Mouse (Mus musculus): ENCODE measurements at regions not wholly inside any gene's neighbourhood (a gene's known extent, or its start where the extent isn't known, plus 50 kb on each side); places are given as distances from the start of the nearest gene placed in this dataset.
A peak's percentile ranks its signal among the peaks of the same experiment; 100 is the strongest.

GRCm38 (mm10) chr14:86233305-86233704, 907.7 kb downstream of the Diaph3 start:
- TF ChIP-seq USF1 (IDR thresholded peaks at IDR 0.05; ENCODE audit: low read depth, low read length) (no peak), BHLHE40 (IDR thresholded peaks at IDR 0.05; ENCODE audit: borderline replicate concordance, low read depth, low read length) (no peak), KAT2A (conservative IDR thresholded peaks at IDR 0.05; ENCODE audit: low read depth, low read length) (no peak), MAZ (IDR thresholded peaks at IDR 0.05; ENCODE audit: low read depth, low read length) (no peak), NRF1 (IDR thresholded peaks at IDR 0.05; ENCODE audit: insufficient read depth, low read depth, low read length, poor library complexity, severe bottlenecking) (no peak), TBP (IDR thresholded peaks at IDR 0.05; ENCODE audit: low read depth, low read length) (no peak), TAL1 (IDR thresholded peaks at IDR 0.05; ENCODE audit: low read length) (no peak), ETS1 (IDR thresholded peaks at IDR 0.05; ENCODE audit: low read depth, low read length) (no peak), E2F4 (IDR thresholded peaks at IDR 0.05; ENCODE audit: borderline replicate concordance, low read depth, low read length) (no peak), EP300 (IDR thresholded peaks at IDR 0.05; ENCODE audit: low read depth in 1 of 2, low read length in 2 of 2) (no peak), USF2 (IDR thresholded peaks at IDR 0.05; ENCODE audit: borderline replicate concordance in 1 of 2, insufficient read depth in 1 of 2, low read depth in 1 of 2, low read length in 2 of 2) (no peak), MXI1 (IDR thresholded peaks at IDR 0.05; ENCODE audit: low read depth, low read length) (no peak), HCFC1 (IDR thresholded peaks at IDR 0.05; ENCODE audit: low read depth, low read length) (no peak), RCOR1 (IDR thresholded peaks at IDR 0.05; ENCODE audit: low read depth, low read length) (no peak), ZMIZ1 (IDR thresholded peaks at IDR 0.05; ENCODE audit: low read depth, low read length) (no peak), ZNF384 (IDR thresholded peaks at IDR 0.05; ENCODE audit: low read depth, low read length) (no peak), POLR2A (IDR thresholded peaks at IDR 0.05; ENCODE audit: control insufficient read depth in 1 of 2, insufficient read depth in 1 of 2, low read depth in 1 of 2, low read length in 2 of 2, poor library complexity in 1 of 2) (no peak), MYC (IDR thresholded peaks at IDR 0.05; ENCODE audit: low read depth, low read length) (no peak), ZKSCAN1 (IDR thresholded peaks at IDR 0.05; ENCODE audit: low read depth, low read length) (no peak), UBTF (IDR thresholded peaks at IDR 0.05; ENCODE audit: borderline replicate concordance, insufficient read depth, low read depth, low read length) (no peak)
- H3K9me3 ChIP-seq (replicated peaks; ENCODE audit: insufficient read depth, low read length): no peaks in the 10 kb centered on the region
- H3K36me3 ChIP-seq (ENCODE audit: control insufficient read depth in 1 of 2, insufficient read depth in 2 of 2, low read length in 2 of 2): no peaks in the 10 kb centered on the region
- DNase-seq (ENCODE audit: low read depth, low spot score): peak; percentile 9
- no peak overlapping the region for H3K9ac ChIP-seq (ENCODE audit: control insufficient read depth, low read depth, low read length, poor library complexity, severe bottlenecking)
- no peak overlapping the region for H3K27ac ChIP-seq (ENCODE audit: control insufficient read depth, low read depth, low read length)
- no peak overlapping the region for H3K4me3 ChIP-seq (ENCODE audit: control insufficient read depth in 1 of 2, insufficient read depth in 1 of 2, low read depth in 2 of 2, low read length in 2 of 2)
- no peaks in the 10 kb centered on the region for H3K4me1 ChIP-seq (ENCODE audit: control insufficient read depth in 1 of 2, insufficient read depth in 2 of 2, low read length in 2 of 2)
- H3K27me3 ChIP-seq (ENCODE audit: control insufficient read depth in 1 of 2, insufficient read depth in 2 of 2, low read length in 2 of 2): no peaks in the 10 kb centered on the region
- H3K79me2 ChIP-seq (ENCODE audit: control insufficient read depth, insufficient read depth, low read length, poor library complexity): no peaks in the 10 kb centered on the region

DNA sequence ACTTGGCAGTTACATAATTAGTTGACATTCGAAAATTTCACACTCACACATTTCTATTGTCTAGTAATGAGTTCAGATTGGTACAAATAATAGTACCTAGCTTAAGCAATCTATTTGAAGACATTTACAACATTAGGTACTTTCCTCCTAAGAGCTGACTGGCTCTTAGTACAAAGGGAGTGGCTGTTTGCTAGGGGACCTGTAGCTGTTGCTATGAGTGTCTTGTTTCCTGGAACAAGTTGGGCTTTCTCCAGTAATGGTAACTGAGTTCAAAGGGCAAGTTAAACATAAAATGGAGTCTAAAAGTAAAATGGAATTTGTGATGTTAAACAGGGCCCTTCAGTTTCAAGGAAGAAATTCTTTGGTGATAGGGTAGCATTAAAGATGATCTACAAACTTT, 910.4 kb downstream of the Diaph3 start:
- DNase-seq (ENCODE audit: low read depth, low spot score): no peak
- Histone ChIP-seq H3K9ac (ENCODE audit: control insufficient read depth, low read depth, low read length, poor library complexity, severe bottlenecking) (no peak overlapping the region), H3K79me2 (ENCODE audit: control insufficient read depth, insufficient read depth, low read length, poor library complexity) (no peaks in the 10 kb centered on the region), H3K4me3 (ENCODE audit: control insufficient read depth in 1 of 2, insufficient read depth in 1 of 2, low read depth in 2 of 2, low read length in 2 of 2) (no peak overlapping the region), H3K36me3 (ENCODE audit: control insufficient read depth in 1 of 2, insufficient read depth in 2 of 2, low read length in 2 of 2) (no peaks in the 10 kb centered on the region), H3K4me1 (ENCODE audit: control insufficient read depth in 1 of 2, insufficient read depth in 2 of 2, low read length in 2 of 2) (no peaks in the 10 kb centered on the region), H3K27me3 (ENCODE audit: control insufficient read depth in 1 of 2, insufficient read depth in 2 of 2, low read length in 2 of 2) (no peaks in the 10 kb centered on the region), H3K9me3 (replicated peaks; ENCODE audit: insufficient read depth, low read length) (no peaks in the 10 kb centered on the region), H3K27ac (ENCODE audit: control insufficient read depth, low read depth, low read length) (no peak overlapping the region)
- TF ChIP-seq SMC3 (IDR thresholded peaks at IDR 0.05; ENCODE audit: low read depth, low read length): no peak
- TF ChIP-seq E2F4 (IDR thresholded peaks at IDR 0.05; ENCODE audit: borderline replicate concordance, low read depth, low read length): no peak
- no peak for TF ChIP-seq ZMIZ1 (IDR thresholded peaks at IDR 0.05; ENCODE audit: low read depth, low read length)
- no peak for TF ChIP-seq POLR2AphosphoS2 (IDR thresholded peaks at IDR 0.05; ENCODE audit: low read length)
- TF ChIP-seq UBTF (IDR thresholded peaks at IDR 0.05; ENCODE audit: borderline replicate concordance, insufficient read depth, low read depth, low read length): no peak
- no peak for TF ChIP-seq GABPA (IDR thresholded peaks at IDR 0.05; ENCODE audit: low read depth, low read length)
- TF ChIP-seq USF2 (IDR thresholded peaks at IDR 0.05; ENCODE audit: borderline replicate concordance in 1 of 2, insufficient read depth in 1 of 2, low read depth in 1 of 2, low read length in 2 of 2): no peak

Measured in MEL (cell line).